Mouse (Mus musculus) MEL (cell line): ENCODE measurements around the gene Gna11. TPM values are rescaled to one million over a fixed set of nuclear protein-coding genes. Genes with fewer than 3 reads are reported as not detected.

Source experiments
- DNase-seq: peaks from one replicate; pipeline ENCODE4 v3.0.0; 2011; ENCODE audit warnings: low read depth, low spot score
- H3K27ac ChIP-seq: 2 replicates; pipeline ENCODE4 v1.5.1; 2012; ENCODE audit warnings: low read depth, mild to moderate bottlenecking, control low read depth, low read length, moderate library complexity; ENCODE audit not compliant: control insufficient read depth
- H3K27me3 ChIP-seq, 2 experiments: fragments of 150-350 bp in 1 of 2; sonication (generic) in 1 of 2; 2 replicates each; pipeline ENCODE4 v1.6.1; 2012; ENCODE audit warnings: low read length in 2 of 2, mild to moderate bottlenecking in 2 of 2, improper control_type of control experiment in 1 of 2, moderate library complexity in 1 of 2; ENCODE audit not compliant: insufficient read depth in 2 of 2, control insufficient read depth in 1 of 2
- H3K36me3 ChIP-seq, 2 experiments: 2 replicates each; pipeline ENCODE4 v1.6.1; 2012 to 2014; ENCODE audit warnings: low read length in 2 of 2, improper control_type of control experiment in 1 of 2, inconsistent platforms in 1 of 2, mild to moderate bottlenecking in 1 of 2; ENCODE audit not compliant: insufficient read depth in 2 of 2, control insufficient read depth in 1 of 2
- H3K4me1 ChIP-seq, 2 experiments: fragments of 150-350 bp in 1 of 2; sonication (generic) in 1 of 2; 2 replicates each; pipeline ENCODE4 v1.6.1; 2012; ENCODE audit warnings: low read length in 2 of 2, improper control_type of control experiment in 1 of 2, mild to moderate bottlenecking in 1 of 2; ENCODE audit not compliant: insufficient read depth in 2 of 2, control insufficient read depth in 1 of 2
- H3K4me3 ChIP-seq, 2 experiments: fragments of 150-350 bp in 1 of 2; sonication (generic) in 1 of 2; 2 replicates each; pipeline ENCODE4 v1.5.1; 2012; ENCODE audit warnings: low read depth in 2 of 2, low read length in 2 of 2, mild to moderate bottlenecking in 2 of 2, moderate library complexity in 2 of 2, control low read depth in 1 of 2, improper control_type of control experiment in 1 of 2; ENCODE audit not compliant: control insufficient read depth in 1 of 2, insufficient read depth in 1 of 2
- H3K79me2 ChIP-seq: 2 replicates; pipeline ENCODE4 v1.6.1; 2012; ENCODE audit warnings: mild to moderate bottlenecking, low read length, moderate library complexity; ENCODE audit not compliant: control insufficient read depth, poor library complexity, insufficient read depth
- H3K9ac ChIP-seq: 2 replicates; pipeline ENCODE4 v1.6.1; 2012; ENCODE audit warnings: low read depth, mild to moderate bottlenecking, control low read depth, low read length, moderate library complexity; ENCODE audit not compliant: control insufficient read depth, poor library complexity, severe bottlenecking
- H3K9me3 ChIP-seq: fragments of 150-350 bp; sonication (generic); replicated peaks from 2 replicates; pipeline ENCODE4 v1.6.1; 2012; ENCODE audit warnings: mild to moderate bottlenecking, low read length, improper control_type of control experiment, moderate library complexity; ENCODE audit not compliant: insufficient read depth
- BHLHE40 ChIP-seq: IDR thresholded peaks from 2 replicates; pipeline ENCODE4 v1.6.1; 2012; ENCODE audit warnings: low read depth, mild to moderate bottlenecking, inconsistent platforms, low read length, improper control_type of control experiment, borderline replicate concordance
- CHD1 ChIP-seq: IDR thresholded peaks from 2 replicates; pipeline ENCODE4 v1.6.1; 2012; ENCODE audit warnings: low read depth, mild to moderate bottlenecking, inconsistent platforms, low read length, improper control_type of control experiment
- CTCF ChIP-seq, 3 experiments: IDR thresholded peaks in 2 of 3; conservative IDR thresholded peaks in 1 of 3; 2 replicates each; pipeline ENCODE4 v1.5.1; 2011 to 2012; ENCODE audit warnings: low read length in 3 of 3, low read depth in 2 of 3, mild to moderate bottlenecking in 2 of 3, improper control_type of control experiment in 1 of 3, inconsistent platforms in 1 of 3, mixed read lengths in 1 of 3, moderate library complexity in 1 of 3; ENCODE audit not compliant: control insufficient read depth in 1 of 3, insufficient read depth in 1 of 3, poor library complexity in 1 of 3, severe bottlenecking in 1 of 3
- E2F4 ChIP-seq: IDR thresholded peaks from 2 replicates; pipeline ENCODE4 v1.6.1; 2011; ENCODE audit warnings: low read depth, low read length, improper control_type of control experiment, borderline replicate concordance
- ELF1 ChIP-seq: IDR thresholded peaks from 2 replicates; pipeline ENCODE4 v1.6.1; 2014; ENCODE audit warnings: low read depth, mild to moderate bottlenecking, inconsistent platforms, low read length, improper control_type of control experiment, moderate library complexity
- ETS1 ChIP-seq: IDR thresholded peaks from 2 replicates; pipeline ENCODE4 v1.6.1; 2012; ENCODE audit warnings: low read depth, mild to moderate bottlenecking, inconsistent platforms, low read length, improper control_type of control experiment, moderate library complexity
- GABPA ChIP-seq: IDR thresholded peaks from 2 replicates; pipeline ENCODE4 v1.6.1; 2012; ENCODE audit warnings: low read depth, mild to moderate bottlenecking, inconsistent platforms, low read length, improper control_type of control experiment, moderate library complexity
- GATA1 ChIP-seq: IDR thresholded peaks from 2 replicates; pipeline ENCODE4 v1.6.1; 2011; ENCODE audit warnings: low read depth, low read length, improper control_type of control experiment
- HCFC1 ChIP-seq: IDR thresholded peaks from 2 replicates; pipeline ENCODE4 v1.6.1; 2012; ENCODE audit warnings: low read depth, mild to moderate bottlenecking, inconsistent platforms, low read length, improper control_type of control experiment, moderate library complexity
- JUND ChIP-seq: IDR thresholded peaks from 2 replicates; pipeline ENCODE4 v1.6.1; 2011; ENCODE audit warnings: low read depth, mild to moderate bottlenecking, improper control_type of control experiment, low read length
- KAT2A ChIP-seq: conservative IDR thresholded peaks from 2 replicates; pipeline ENCODE4 v1.6.1; 2012; ENCODE audit warnings: low read depth, low read length, improper control_type of control experiment, inconsistent platforms
- MAFK ChIP-seq: IDR thresholded peaks from 2 replicates; pipeline ENCODE4 v1.6.1; 2011; ENCODE audit warnings: low read depth, mild to moderate bottlenecking, low read length, improper control_type of control experiment, borderline replicate concordance
- MAZ ChIP-seq: IDR thresholded peaks from 2 replicates; pipeline ENCODE4 v1.6.1; 2012; ENCODE audit warnings: low read depth, mild to moderate bottlenecking, inconsistent platforms, low read length, improper control_type of control experiment
- MEF2A ChIP-seq: IDR thresholded peaks from 2 replicates; pipeline ENCODE4 v1.6.1; 2014; ENCODE audit warnings: low read depth, mild to moderate bottlenecking, inconsistent platforms, low read length, improper control_type of control experiment; ENCODE audit not compliant: poor library complexity, insufficient replicate concordance, severe bottlenecking; ENCODE audit errors: extremely low read depth
- MYB ChIP-seq: IDR thresholded peaks from 2 replicates; pipeline ENCODE4 v1.6.1; 2011; ENCODE audit warnings: mild to moderate bottlenecking, low read depth, low read length, improper control_type of control experiment
- MYC ChIP-seq: IDR thresholded peaks from 2 replicates; pipeline ENCODE4 v1.6.1; 2011; ENCODE audit warnings: low read depth, mild to moderate bottlenecking, low read length, improper control_type of control experiment, moderate library complexity
- NELFE ChIP-seq: IDR thresholded peaks from 2 replicates; pipeline ENCODE4 v1.6.1; 2011; ENCODE audit warnings: low read depth, low read length, improper control_type of control experiment
- POLR2A ChIP-seq, 2 experiments: IDR thresholded peaks; 2 replicates each; pipeline ENCODE4 v1.6.1; 2011 to 2012; ENCODE audit warnings: low read length in 2 of 2, mild to moderate bottlenecking in 2 of 2, control low read depth in 1 of 2, improper control_type of control experiment in 1 of 2, low read depth in 1 of 2, moderate library complexity in 1 of 2; ENCODE audit not compliant: control insufficient read depth in 1 of 2, insufficient read depth in 1 of 2, poor library complexity in 1 of 2
- POLR2AphosphoS2 ChIP-seq: IDR thresholded peaks from 2 replicates; pipeline ENCODE4 v1.6.1; 2011; ENCODE audit warnings: low read length, improper control_type of control experiment
- POLR2AphosphoS5 ChIP-seq: IDR thresholded peaks from 2 replicates; pipeline ENCODE4 v1.6.1; 2012; ENCODE audit warnings: low read depth, borderline replicate concordance, mild to moderate bottlenecking, inconsistent platforms, low read length, moderate library complexity, mixed read lengths
- RAD21 ChIP-seq: IDR thresholded peaks from 2 replicates; pipeline ENCODE4 v1.6.1; 2011; ENCODE audit warnings: mild to moderate bottlenecking, low read depth, low read length, improper control_type of control experiment
- RCOR1 ChIP-seq: IDR thresholded peaks from 2 replicates; pipeline ENCODE4 v1.6.1; 2012; ENCODE audit warnings: low read depth, mild to moderate bottlenecking, inconsistent platforms, low read length, improper control_type of control experiment
- SIN3A ChIP-seq: IDR thresholded peaks from 2 replicates; pipeline ENCODE4 v1.6.1; 2012; ENCODE audit warnings: low read length, improper control_type of control experiment, inconsistent platforms
- TBP ChIP-seq: IDR thresholded peaks from 2 replicates; pipeline ENCODE4 v1.8.0; 2011; ENCODE audit warnings: low read depth, low read length, improper control_type of control experiment
- UBTF ChIP-seq: IDR thresholded peaks from 2 replicates; pipeline ENCODE4 v1.6.1; 2012; ENCODE audit warnings: low read depth, mild to moderate bottlenecking, inconsistent platforms, low read length, improper control_type of control experiment, moderate library complexity, borderline replicate concordance; ENCODE audit not compliant: insufficient read depth
- USF1 ChIP-seq: IDR thresholded peaks from 2 replicates; pipeline ENCODE4 v1.6.1; 2014; ENCODE audit warnings: low read depth, mild to moderate bottlenecking, inconsistent platforms, low read length, improper control_type of control experiment, moderate library complexity
- USF2 ChIP-seq, 2 experiments: IDR thresholded peaks; 2 replicates each; pipeline ENCODE4 v1.6.1; 2011 to 2012; ENCODE audit warnings: improper control_type of control experiment in 2 of 2, low read length in 2 of 2, borderline replicate concordance in 1 of 2, inconsistent platforms in 1 of 2, low read depth in 1 of 2, mild to moderate bottlenecking in 1 of 2; ENCODE audit not compliant: insufficient read depth in 1 of 2
- ZC3H11A ChIP-seq: IDR thresholded peaks from 2 replicates; pipeline ENCODE4 v1.6.1; 2012; ENCODE audit warnings: low read depth, mild to moderate bottlenecking, inconsistent platforms, low read length, improper control_type of control experiment
- ZMIZ1 ChIP-seq: IDR thresholded peaks from 2 replicates; pipeline ENCODE4 v1.6.1; 2012; ENCODE audit warnings: low read depth, mild to moderate bottlenecking, inconsistent platforms, low read length, improper control_type of control experiment, moderate library complexity
- polyA plus RNA-seq, 2 experiments: library from polyadenylated mRNA; stranded (reverse) in 1 of 2; unstranded in 1 of 2; fragments of >175 nt in 1 of 2; fragments of >200 nt in 1 of 2; gene quantifications; 2 replicates each; pipeline versions ENCODE4 v1.2.1 to v1.2.4; 2012; ENCODE audit warnings: low replicate concordance in 2 of 2, low read depth in 1 of 2; ENCODE audit not compliant: insufficient read length in 2 of 2, insufficient read depth in 1 of 2, missing spikeins in 1 of 2
- total RNA-seq: library from RNA; depleted of rRNA; stranded (reverse); fragments of 300-350 nt; gene quantifications from 2 replicates; pipeline ENCODE4 v1.2.3, GENCODE M21; 2012

Gene Gna11
- total and polyA plus RNA-seq, 3 experiments = 14.1 to 18.4 TPM; not detected in 1

DNA sequence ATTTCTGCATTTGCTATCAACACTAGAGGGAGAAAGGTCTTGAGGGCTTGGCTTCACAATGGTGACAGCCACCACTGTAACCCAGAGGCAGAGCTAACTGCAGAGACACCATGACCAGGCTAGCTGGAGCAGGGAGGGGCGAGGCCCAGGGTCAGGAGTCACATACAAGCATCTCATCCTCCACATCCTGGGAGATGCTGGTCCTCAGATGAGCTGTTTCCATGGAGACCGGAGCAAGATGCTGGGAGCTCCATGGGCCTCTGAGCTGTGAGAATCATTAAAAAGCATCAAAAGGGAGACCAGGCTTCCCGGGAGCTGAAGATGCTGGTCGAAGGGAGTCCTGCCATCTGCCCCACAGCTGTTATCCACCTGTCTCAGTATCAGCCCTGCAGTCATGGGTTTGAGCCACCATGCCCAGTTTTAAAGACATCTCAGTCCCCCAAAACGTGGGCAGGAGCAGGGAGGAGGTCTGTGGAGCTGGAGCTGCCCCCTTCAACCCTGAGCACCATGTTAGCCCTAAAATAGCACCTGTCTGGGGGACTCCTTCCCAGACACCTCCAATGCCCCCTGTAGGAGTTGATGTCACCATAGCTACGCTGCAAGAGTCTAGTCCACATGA is 60.4 kb downstream of the Gna11 start:
- no peak for TF ChIP-seq MYB
- TF ChIP-seq CHD1 = no peak
- no peak for TF ChIP-seq POLR2AphosphoS5
- TF ChIP-seq ELF1 = no peak
- 0 out of 4 replicates have a peak, but pooled peaks of 1 of the 2 experiments have one; percentile 2 for TF ChIP-seq POLR2A (IDR thresholded peaks at IDR 0.05; ENCODE audit: control insufficient read depth in 1 of 2, insufficient read depth in 1 of 2, low read depth in 1 of 2, low read length in 2 of 2, poor library complexity in 1 of 2)
- no peak for TF ChIP-seq RCOR1
- no peak for TF ChIP-seq BHLHE40
- 0 out of 2 replicates have a peak, but pooled peaks have one; percentile 22 for TF ChIP-seq MAZ
- no peak overlapping the region for H3K4me3 ChIP-seq
- no peak overlapping the region for H3K27ac ChIP-seq
- H3K9ac ChIP-seq = no peak overlapping the region
- peaks cover 0 to 14% of the 10 kb centered on the region in 2 experiments; a peak in 2 of 4 replicates for H3K4me1 ChIP-seq
- no peaks in the 10 kb centered on the region for H3K9me3 ChIP-seq
- H3K79me2 ChIP-seq = no peaks in the 10 kb centered on the region
- H3K36me3 ChIP-seq = no peaks in the 10 kb centered on the region; a peak in 1 of 4 replicates
- H3K27me3 ChIP-seq = no peaks in the 10 kb centered on the region
- DNase-seq = no peak

- Histone ChIP-seq H3K36me3 (no peaks in the 10 kb centered on the region; a peak in 1 of 4 replicates), H3K79me2 (no peaks in the 10 kb centered on the region), H3K27me3 (no peaks in the 10 kb centered on the region), H3K27ac (no peak overlapping the region), H3K4me3 (no peak overlapping the region), H3K9me3 (no peaks in the 10 kb centered on the region), H3K9ac (no peak overlapping the region), H3K4me1 (peaks cover 0 to 14% of the 10 kb centered on the region in 2 experiments; a peak in 2 of 4 replicates)
- DNase-seq = peak; percentile 79
- TF ChIP-seq POLR2A (IDR thresholded peaks at IDR 0.05; ENCODE audit: control insufficient read depth in 1 of 2, insufficient read depth in 1 of 2, low read depth in 1 of 2, low read length in 2 of 2, poor library complexity in 1 of 2) (no peak), MAZ (no peak), RAD21 (peak; percentile 43), POLR2AphosphoS5 (no peak), MAFK (no peak), CTCF (IDR thresholded peaks at IDR 0.05 in 2 of 3, conservative IDR thresholded peaks at IDR 0.05 in 1 of 3; ENCODE audit: control insufficient read depth in 1 of 3, insufficient read depth in 1 of 3, low read depth in 2 of 3, low read length in 3 of 3, poor library complexity in 1 of 3, severe bottlenecking in 1 of 3) (peak; percentile 72 to 74 (median 73)), ELF1 (no peak), CHD1 (no peak), SIN3A (no peak), JUND (no peak), HCFC1 (0 out of 2 replicates have a peak, but pooled peaks have one; percentile 15), MYC (0 out of 2 replicates have a peak, but pooled peaks have one; percentile 49), USF2 (IDR thresholded peaks at IDR 0.05; ENCODE audit: borderline replicate concordance in 1 of 2, insufficient read depth in 1 of 2, low read depth in 1 of 2, low read length in 2 of 2) (no peak), GATA1 (no peak), TBP (no peak), ZMIZ1 (no peak), RCOR1 (no peak), NELFE (no peak), POLR2AphosphoS2 (no peak), USF1 (no peak), KAT2A (no peak), MEF2A (no peak), ZC3H11A (peak; percentile 19; the same call in 1 of the 2 replicates), UBTF (no peak), MYB (no peak), GABPA (no peak), ETS1 (no peak), E2F4 (no peak)
These were observed 61.0 kb downstream of the Gna11 start for GRCm38 (mm10) chr10:81483983-81484382.
